In the genomic region with DNA sequence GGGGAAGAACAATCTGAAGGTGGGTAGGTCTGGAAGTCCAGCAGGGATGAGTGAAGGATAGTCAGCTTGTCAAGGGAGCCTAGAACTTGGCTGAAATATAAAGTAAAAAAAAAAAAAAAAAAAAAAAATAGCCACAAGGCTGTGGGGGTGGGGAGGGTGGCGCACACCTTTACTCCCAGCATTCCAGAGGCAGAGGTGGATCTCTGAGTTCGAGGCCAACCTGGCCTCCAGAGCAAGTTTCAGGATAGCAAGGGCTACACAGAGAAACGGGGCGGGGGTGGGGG, we compare ENCODE assay signal across 18 mouse cellular contexts. TPM values are rescaled to one million over a fixed set of nuclear protein-coding genes. Genes with fewer than 3 reads are reported as not detected.
DNase-seq lines count a peak whose midpoint lies in the region; ATAC-seq and TF ChIP-seq lines count a peak whose summit lies in the region.
"Had no signal": no experiment of that assay in that cellular context is flagged by ENCODE, and none has a peak within 500 bp of the region (broad histone marks: within the 10 kb centered on the region; RNA-seq: fewer than 3 reads in every experiment).

No protein-coding gene starts in this region.

- H3K9ac ChIP-seq in heart, embryonic 12.5 days = 0 out of 2 replicates have a peak overlapping the region, but pooled peaks have one; percentile 46
- H3K9ac ChIP-seq in liver, embryonic 11.5 days (ENCODE audit: low read depth, low read length) = peak overlapping the region; percentile 55
- H3K9ac ChIP-seq in MEL (ENCODE audit: control insufficient read depth, low read depth, low read length, poor library complexity, severe bottlenecking) = peak overlapping the region; percentile 60
- H3K9ac ChIP-seq: stomach, embryonic 15.5 days had no signal

- ATAC-seq in heart, embryonic 12.5 days (ENCODE audit: insufficient number of reproducible peaks, low FRiP score) = no peak
- ATAC-seq in liver, embryonic 11.5 days (replicated peaks; ENCODE audit: low FRiP score) = no peak
- peak; percentile 1; the same call in 1 of the 2 replicates for ATAC-seq in megakaryocyte progenitor cell, adult 5-6 weeks (replicated peaks; ENCODE audit: poor library complexity)
- ATAC-seq: forebrain, embryonic 14.5 days had no signal

- H3K4me1 ChIP-seq in heart, embryonic 12.5 days (replicated peaks) = peaks cover 44% of the 10 kb centered on the region
- peaks cover 49% of the 10 kb centered on the region for H3K4me1 ChIP-seq in liver, embryonic 11.5 days (replicated peaks; ENCODE audit: control insufficient read depth, insufficient read depth, low read length)
- H3K4me1 ChIP-seq in MEL (ENCODE audit: control insufficient read depth in 1 of 2, insufficient read depth in 2 of 2, low read length in 2 of 2) = peaks cover 19 to 51% of the 10 kb centered on the region in 2 experiments
- H3K4me1 ChIP-seq: stomach, embryonic 15.5 days had no signal

- no peak for TF ChIP-seq POLR2A in MEL (IDR thresholded peaks at IDR 0.05; ENCODE audit: control insufficient read depth in 1 of 2, insufficient read depth in 1 of 2, low read depth in 1 of 2, low read length in 2 of 2, poor library complexity in 1 of 2)

- H3K27ac ChIP-seq in heart, embryonic 12.5 days (ENCODE audit: poor library complexity, severe bottlenecking) = no peak overlapping the region
- peak overlapping the region; percentile 81 for H3K27ac ChIP-seq in liver, embryonic 11.5 days (ENCODE audit: low read depth, low read length)
- H3K27ac ChIP-seq in MEL (ENCODE audit: control insufficient read depth, low read depth, low read length) = peak overlapping the region; percentile 82
- H3K27ac ChIP-seq: stomach, embryonic 15.5 days had no signal

- TF ChIP-seq EP300 in MEL (IDR thresholded peaks at IDR 0.05; ENCODE audit: low read depth in 1 of 2, low read length in 2 of 2) = no peak

- no peak overlapping the region for H3K4me3 ChIP-seq in heart, embryonic 12.5 days
- no peak overlapping the region for H3K4me3 ChIP-seq in liver, embryonic 11.5 days (ENCODE audit: low read depth, low read length)
- H3K4me3 ChIP-seq in MEL (ENCODE audit: control insufficient read depth in 1 of 2, insufficient read depth in 1 of 2, low read depth in 2 of 2, low read length in 2 of 2) = peak overlapping the region; percentile 19 to 28; a peak in 3 of 4 replicates
- H3K4me3 ChIP-seq: stomach, embryonic 15.5 days had no signal

- TF ChIP-seq RAD21 in MEL (IDR thresholded peaks at IDR 0.05; ENCODE audit: low read depth, low read length) = no peak

- H3K4me2 ChIP-seq in heart, embryonic 12.5 days = peak overlapping the region; percentile 55
- H3K4me2 ChIP-seq in liver, embryonic 11.5 days = peak overlapping the region; percentile 38

- no peak for TF ChIP-seq CTCF in MEL (IDR thresholded peaks at IDR 0.05 in 2 of 3, conservative IDR thresholded peaks at IDR 0.05 in 1 of 3; ENCODE audit: control insufficient read depth in 1 of 3, insufficient read depth in 1 of 3, low read depth in 2 of 3, low read length in 3 of 3, poor library complexity in 1 of 3, severe bottlenecking in 1 of 3)

- no peaks in the 10 kb centered on the region for H3K9me3 ChIP-seq in heart, embryonic 12.5 days (replicated peaks)
- no peaks in the 10 kb centered on the region for H3K9me3 ChIP-seq in liver, embryonic 11.5 days (ENCODE audit: control insufficient read depth, low read length)
- no peaks in the 10 kb centered on the region for H3K9me3 ChIP-seq in MEL (replicated peaks; ENCODE audit: insufficient read depth, low read length)
- H3K9me3 ChIP-seq: stomach, embryonic 15.5 days had no signal

- no peaks in the 10 kb centered on the region for H3K36me3 ChIP-seq in heart, embryonic 12.5 days
- H3K36me3 ChIP-seq in liver, embryonic 11.5 days (ENCODE audit: control insufficient read depth, insufficient read depth, low read length) = no peaks in the 10 kb centered on the region
- peaks cover 0 to 36% of the 10 kb centered on the region in 2 experiments; a peak in 2 of 4 replicates for H3K36me3 ChIP-seq in MEL (ENCODE audit: control insufficient read depth in 1 of 2, insufficient read depth in 2 of 2, low read length in 2 of 2)
- H3K36me3 ChIP-seq: stomach, embryonic 15.5 days had no signal

- no peaks in the 10 kb centered on the region for H3K27me3 ChIP-seq in heart, embryonic 12.5 days (replicated peaks)
- H3K27me3 ChIP-seq in liver, embryonic 11.5 days (replicated peaks; ENCODE audit: control insufficient read depth, insufficient read depth, low read length) = no peaks in the 10 kb centered on the region; the same call in 1 of the 2 replicates
- H3K27me3 ChIP-seq in MEL (ENCODE audit: control insufficient read depth in 1 of 2, insufficient read depth in 2 of 2, low read length in 2 of 2) = no peaks in the 10 kb centered on the region

- H3K79me2 ChIP-seq in MEL (ENCODE audit: control insufficient read depth, insufficient read depth, low read length, poor library complexity) = no peaks in the 10 kb centered on the region; the same call in 1 of the 2 replicates

- 66% methylated on average over 3 of the region's 4 CpGs for WGBS in heart, embryonic 12.5 days
- WGBS in liver, embryonic 11.5 days = 36% methylated on average over 3 of the region's 4 CpGs

- intact Hi-C loops in heart, postnatal 25 days (cut with DNase I) = no loop called here

- no peak for DNase-seq in heart, postnatal 25 days (ENCODE audit: low spot score)
- DNase-seq in liver, embryonic 11.5 days (ENCODE audit: low spot score) = no peak
- DNase-seq in liver = no peak
- DNase-seq in MEL (ENCODE audit: low read depth, low spot score) = no peak
- no peak for DNase-seq in right cerebral cortex, postnatal 14 days
- DNase-seq in adrenal gland, postnatal 14 days = no peak
- DNase-seq: adrenal gland, postnatal 25 days; cerebellum, adult 11 months; gastrocnemius, postnatal 14 days; kidney, postnatal 14 days; right cerebral cortex, postnatal 25 days had no signal

TF ChIP-seq in MEL, 35 proteins besides CTCF, POLR2A, EP300 and RAD21:
- TF ChIP-seq ZNF384 (IDR thresholded peaks at IDR 0.05; ENCODE audit: low read depth, low read length) (peak; percentile 93), KAT2A (conservative IDR thresholded peaks at IDR 0.05; ENCODE audit: low read depth, low read length) (no peak)

RNA-seq across cellular contexts. Expression of a gene that starts 5.3 kb away (rescaled TPM):
- not detected in 2 replicates for polyA plus RNA-seq in heart, embryonic 12.5 days (2016; fragmentation: Nextera tagmentation; extraction: Ambion mirVana)
- total RNA-seq in heart, postnatal 25 days (2021) = not detected
- polyA plus RNA-seq in liver, embryonic 11.5 days (2014; fragmentation: Nextera tagmentation; extraction: Ambion mirVana) = not detected in 2 replicates
- not detected in 2 replicates for total RNA-seq in MEL (2012; rRNA removed)
- not detected for polyA plus RNA-seq in MEL (2012; ENCODE audit: insufficient read depth in 1 of 2, insufficient read length in 2 of 2, low read depth in 1 of 2, low replicate concordance in 2 of 2, missing spikeins in 1 of 2)
- not detected in 2 replicates for total RNA-seq in megakaryocyte progenitor cell, adult 5-6 weeks (2015)
- total RNA-seq in megakaryocyte progenitor cell, adult 5-6 weeks (2017) = not detected in 2 replicates
- total RNA-seq in adrenal gland, postnatal 14 days (2021) = not detected in 2 replicates
- total RNA-seq: adrenal gland, postnatal 25 days; gastrocnemius, postnatal 14 days; left cerebral cortex, adult 18-20 months; liver, adult 2 months had no signal
- polyA plus RNA-seq: forebrain, embryonic 14.5 days; liver, adult 2 months; neural tube, embryonic 14.5 days; stomach, embryonic 15.5 days had no signal

RNA-seq across cellular contexts. Expression of a gene that starts 25.7 kb away (rescaled TPM):
- polyA plus RNA-seq in heart, embryonic 12.5 days (2016; fragmentation: Nextera tagmentation; extraction: Ambion mirVana) = 28.6 and 30.0 TPM in 2 replicates
- total RNA-seq in heart, postnatal 25 days (2021) = 10 to 100 TPM in 1 of 2 experiments, 1 to 10 TPM in 1; 9.7 to 10.3 TPM
- 46.2 and 46.9 TPM in 2 replicates for polyA plus RNA-seq in liver, embryonic 11.5 days (2014; fragmentation: Nextera tagmentation; extraction: Ambion mirVana)
- 53.5 and 59.9 TPM in 2 replicates for total RNA-seq in MEL (2012; rRNA removed)
- polyA plus RNA-seq in MEL (2012; ENCODE audit: insufficient read depth in 1 of 2, insufficient read length in 2 of 2, low read depth in 1 of 2, low replicate concordance in 2 of 2, missing spikeins in 1 of 2) = 10 to 100 TPM in 1 of 2 experiments, not detected in 1; 61.7 TPM
- total RNA-seq in megakaryocyte progenitor cell, adult 5-6 weeks (2015) = 16.4 and 18.8 TPM in 2 replicates
- total RNA-seq in megakaryocyte progenitor cell, adult 5-6 weeks (2017) = 29.1 and 30.6 TPM in 2 replicates
- total RNA-seq in adrenal gland, postnatal 14 days (2021) = 18.2 and 22.8 TPM in 2 replicates

RNA-seq across cellular contexts. Expression of a gene that starts 26.6 kb away (rescaled TPM):
- 20.7 and 21.0 TPM in 2 replicates for polyA plus RNA-seq in heart, embryonic 12.5 days (2016; fragmentation: Nextera tagmentation; extraction: Ambion mirVana)
- total RNA-seq in heart, postnatal 25 days (2021) = 10 to 100 TPM; 38.7 to 44.2 TPM
- 16.1 and 18.2 TPM in 2 replicates for polyA plus RNA-seq in liver, embryonic 11.5 days (2014; fragmentation: Nextera tagmentation; extraction: Ambion mirVana)
- total RNA-seq in MEL (2012; rRNA removed) = 52.7 and 60.9 TPM in 2 replicates
- 10 to 100 TPM in 1 of 2 experiments, not detected in 1; 46.5 TPM for polyA plus RNA-seq in MEL (2012; ENCODE audit: insufficient read depth in 1 of 2, insufficient read length in 2 of 2, low read depth in 1 of 2, low replicate concordance in 2 of 2, missing spikeins in 1 of 2)
- 45.0 and 53.0 TPM in 2 replicates for total RNA-seq in megakaryocyte progenitor cell, adult 5-6 weeks (2015)
- 58.3 and 73.3 TPM in 2 replicates for total RNA-seq in megakaryocyte progenitor cell, adult 5-6 weeks (2017)
- 43.5 and 52.3 TPM in 2 replicates for total RNA-seq in adrenal gland, postnatal 14 days (2021)

Comparison
In these comparisons a context has a peak if more than half of its experiments do, and no peak if none do; other contexts are left out.
1. H3K4me3 ChIP-seq: peak in MEL (2 of 2); none in heart, embryonic 12.5 days (single experiment) and liver, embryonic 11.5 days (single experiment).
2. Peak in every context shown above with its lines, with median percentiles within 50 percentile points of each other: H3K9ac ChIP-seq.